Mouse (Mus musculus) heart, postnatal 4 days (tissue): ENCODE data around the gene Coa5. TPM values are rescaled to one million over a fixed set of nuclear protein-coding genes. Genes with fewer than 3 reads are reported as not detected.

ENCODE experiments used
- DNase-seq: peaks from one replicate; pipeline ENCODE4 v3.0.0; 2021
- total RNA-seq, 2 experiments: library from RNA; stranded (reverse); gene quantifications; 2 replicates each; pipeline ENCODE4 v1.2.3; 2021

The Coa5 gene
- total RNA-seq: 10 to 100 TPM; 84.1 to 85.6 TPM

DNA sequence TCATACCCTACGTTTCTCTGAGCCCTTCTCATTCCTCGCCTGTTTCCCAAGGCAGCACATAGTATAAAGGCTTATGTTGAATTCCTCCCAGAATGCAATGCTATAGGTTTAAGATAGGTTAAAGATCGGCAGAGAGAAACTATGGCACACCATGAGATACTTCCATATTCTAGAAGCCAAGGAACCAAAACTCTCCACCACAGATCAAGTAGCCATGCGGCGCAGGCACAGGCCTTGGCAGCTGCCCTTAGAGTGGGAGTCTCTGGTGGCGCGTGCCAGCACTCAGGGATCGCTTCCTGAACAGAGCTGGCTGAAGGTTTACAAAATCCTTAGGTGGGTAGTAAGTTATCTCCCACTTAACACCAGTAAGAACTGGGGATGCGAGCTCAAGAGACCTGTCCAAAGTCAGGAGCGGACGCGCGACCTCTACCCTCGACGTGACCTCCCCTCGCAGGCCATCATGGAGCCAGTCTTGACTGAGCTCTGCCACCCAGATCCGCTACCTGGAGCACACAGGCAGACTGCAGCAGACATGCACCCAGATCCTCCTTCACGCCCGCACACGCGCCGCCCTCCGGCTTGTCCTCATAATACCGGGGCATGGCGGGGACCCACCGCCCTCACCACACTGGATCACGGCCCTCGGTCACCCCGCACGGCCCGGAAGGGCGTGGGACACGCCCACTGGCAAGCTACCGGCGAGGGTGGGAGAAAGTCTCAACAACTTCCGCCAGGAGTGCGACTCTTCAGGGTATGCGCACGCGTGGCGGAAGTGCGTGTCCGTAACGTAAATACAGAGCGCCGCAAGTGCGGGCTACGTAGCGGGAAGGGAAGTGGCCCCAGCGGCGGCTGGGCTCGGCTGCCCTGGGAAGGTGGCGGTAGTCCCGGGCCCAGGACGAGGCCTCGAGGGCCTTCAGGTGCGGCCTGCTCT lies at the start of gene Coa5, which contains the start of gene Unc50:
Coa5 (minus strand) TSS at position 738 of the 931 bp plus-strand sequence.
Unc50 (plus strand) TSS at position 774 of the 931 bp plus-strand sequence.
- DNase-seq: peak; percentile 95

DNA sequence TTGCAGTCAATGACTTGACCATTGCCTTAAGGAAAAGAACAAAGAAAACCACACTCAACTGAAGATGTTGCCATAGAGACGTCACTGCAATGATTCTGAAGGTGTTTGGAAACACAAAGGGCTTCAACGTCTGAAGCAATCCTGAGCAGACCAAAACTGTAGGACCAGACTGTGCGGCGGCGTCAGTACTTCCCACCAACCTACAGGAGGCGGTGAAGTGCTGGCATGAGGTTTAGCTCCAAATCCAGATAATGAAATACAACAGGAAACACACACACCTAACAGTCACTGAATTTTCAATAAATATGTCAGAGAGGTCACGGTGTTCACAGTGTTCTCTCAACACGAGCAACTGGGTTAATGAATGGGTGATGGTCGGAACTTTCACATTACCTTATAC lies 49.2 kb upstream of the Coa5 start:
- DNase-seq: peak; percentile 53

DNA sequence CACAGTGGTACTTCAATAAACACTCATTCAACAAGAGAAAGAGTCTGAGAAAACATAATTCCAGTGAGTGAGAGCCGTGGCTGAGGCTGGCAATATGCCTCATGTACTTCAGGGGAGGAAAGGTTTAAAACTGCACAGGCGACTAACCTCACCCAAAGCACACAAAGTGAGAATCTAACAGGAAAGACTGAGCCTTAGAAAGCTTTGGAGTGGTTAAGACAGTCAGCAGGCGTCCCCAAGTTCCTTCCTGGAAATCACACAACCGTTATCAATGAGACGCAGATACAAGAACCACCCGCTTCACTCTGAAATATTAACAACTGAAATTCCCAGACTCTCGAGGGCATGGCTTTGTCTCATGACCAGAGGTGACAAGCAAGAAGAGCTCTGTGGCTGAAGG lies 48.5 kb upstream of the Coa5 start:
- DNase-seq: no peak

DNA sequence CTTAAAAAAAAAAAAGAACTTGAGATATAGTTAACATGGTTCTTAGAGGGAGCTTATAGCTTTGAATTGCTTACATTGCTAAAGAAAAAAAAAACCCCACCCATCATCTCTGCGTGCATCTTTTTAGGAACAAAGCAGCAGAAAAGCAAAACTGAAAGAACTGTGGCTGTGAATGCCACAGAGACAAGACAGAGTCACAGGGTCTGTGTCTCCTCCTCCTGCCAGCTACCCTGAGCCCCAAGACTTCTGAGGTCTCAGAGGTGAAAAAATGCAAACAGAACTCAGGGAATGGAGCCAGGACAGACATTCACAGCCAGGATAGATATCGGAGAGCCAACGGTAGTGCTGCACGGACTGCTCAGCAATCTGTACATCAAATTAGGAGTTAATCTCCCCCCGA lies 48.0 kb upstream of the Coa5 start:
- DNase-seq: no peak

DNA sequence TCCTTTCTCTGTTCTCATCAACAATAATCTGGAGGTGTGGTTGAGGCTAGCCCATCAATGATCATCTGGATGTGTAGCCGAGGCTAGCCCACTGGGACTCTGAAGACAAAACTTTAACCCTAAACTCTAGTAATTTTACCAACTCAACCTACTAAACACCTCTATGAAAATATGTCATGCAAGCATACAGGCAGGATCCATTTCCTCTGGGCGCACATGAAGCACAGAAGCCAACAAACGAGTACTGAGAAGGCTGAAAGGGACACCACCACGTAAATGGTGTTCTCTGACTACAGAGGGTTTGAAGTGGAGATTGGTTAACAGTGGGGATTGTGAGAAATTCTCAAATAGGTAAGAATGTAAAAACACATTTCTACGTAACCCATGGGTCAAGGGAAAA lies 47.3 kb upstream of the Coa5 start:
- no peak for DNase-seq

DNA sequence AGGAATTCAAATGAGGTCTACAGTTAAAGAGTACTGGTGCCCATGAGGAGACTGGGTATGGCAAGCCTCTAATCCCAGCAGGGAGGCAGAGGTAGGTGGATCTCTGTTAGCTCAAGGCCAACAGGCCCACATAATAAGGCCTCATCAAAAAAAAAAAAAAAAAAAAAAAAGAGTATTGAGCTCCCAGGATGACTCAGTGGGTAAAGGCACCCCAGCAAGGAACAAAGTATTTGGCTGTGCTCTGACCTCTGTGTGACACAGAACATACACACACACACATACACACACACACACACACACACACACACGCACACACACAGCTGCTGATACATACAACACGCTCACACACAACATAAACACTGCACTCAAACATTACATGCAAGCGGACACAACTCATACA lies 45.4 kb upstream of the Coa5 start:
- no peak for DNase-seq

DNA sequence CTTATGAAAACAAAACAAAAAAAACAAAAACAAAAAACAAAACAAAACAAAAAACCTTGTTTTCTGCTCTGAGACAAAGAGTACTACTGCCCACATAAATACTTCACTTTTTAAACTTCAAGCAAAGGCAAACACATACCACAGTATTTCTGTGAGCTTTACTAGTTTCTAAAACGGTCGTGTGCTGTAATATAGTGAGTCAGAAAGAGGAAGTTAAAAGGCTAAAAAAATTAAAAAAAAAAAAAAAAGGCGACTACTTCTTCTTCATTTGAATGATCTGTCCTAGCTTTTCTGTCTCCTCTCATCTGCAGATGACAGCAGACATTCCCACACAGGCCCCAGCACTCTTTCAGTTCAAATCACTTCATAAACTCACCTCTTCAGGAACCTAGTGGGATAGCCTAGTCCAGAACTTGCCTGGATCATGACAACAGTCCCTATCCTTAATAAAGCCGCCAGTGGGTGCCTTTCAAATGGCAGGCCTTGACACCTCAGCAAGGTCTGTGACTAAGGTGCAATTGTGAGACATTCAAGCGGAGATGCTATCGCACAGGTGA lies 44.8 kb upstream of the Coa5 start:
- no peak for DNase-seq

- DNase-seq: no peak
Measured at GRCm38 (mm10) chr1:37474046-37474445, 44.1 kb upstream of the Coa5 start.

DNA sequence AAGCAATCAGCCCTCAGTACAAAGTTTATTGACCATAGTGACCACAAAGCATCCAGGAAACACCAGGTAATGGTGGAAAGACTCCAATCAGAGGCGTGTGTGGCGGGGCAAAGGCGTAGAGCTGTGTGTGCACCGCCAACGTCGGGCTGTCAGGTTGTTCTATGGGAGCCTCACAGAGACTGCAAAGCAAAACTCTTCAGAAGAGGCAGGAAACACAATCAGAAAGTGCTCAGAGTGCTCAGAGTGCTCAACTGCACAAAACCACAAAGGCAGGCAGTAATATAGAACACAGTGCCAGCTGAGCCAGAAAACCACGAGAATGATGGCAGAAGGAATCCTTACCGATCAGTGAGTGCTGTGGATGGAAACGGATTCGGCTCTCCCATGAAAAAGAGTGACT lies 43.3 kb upstream of the Coa5 start:
- no peak for DNase-seq

- no peak for DNase-seq
Measured at GRCm38 (mm10) chr1:37471179-37472148, 41.6 kb upstream of the Coa5 start.

GRCm38 (mm10) chr1:37469007-37469406 lies 39.1 kb upstream of the Coa5 start:
- DNase-seq: no peak

- DNase-seq: no peak
Measured at GRCm38 (mm10) chr1:37467806-37468205, 37.9 kb upstream of the Coa5 start.

DNA sequence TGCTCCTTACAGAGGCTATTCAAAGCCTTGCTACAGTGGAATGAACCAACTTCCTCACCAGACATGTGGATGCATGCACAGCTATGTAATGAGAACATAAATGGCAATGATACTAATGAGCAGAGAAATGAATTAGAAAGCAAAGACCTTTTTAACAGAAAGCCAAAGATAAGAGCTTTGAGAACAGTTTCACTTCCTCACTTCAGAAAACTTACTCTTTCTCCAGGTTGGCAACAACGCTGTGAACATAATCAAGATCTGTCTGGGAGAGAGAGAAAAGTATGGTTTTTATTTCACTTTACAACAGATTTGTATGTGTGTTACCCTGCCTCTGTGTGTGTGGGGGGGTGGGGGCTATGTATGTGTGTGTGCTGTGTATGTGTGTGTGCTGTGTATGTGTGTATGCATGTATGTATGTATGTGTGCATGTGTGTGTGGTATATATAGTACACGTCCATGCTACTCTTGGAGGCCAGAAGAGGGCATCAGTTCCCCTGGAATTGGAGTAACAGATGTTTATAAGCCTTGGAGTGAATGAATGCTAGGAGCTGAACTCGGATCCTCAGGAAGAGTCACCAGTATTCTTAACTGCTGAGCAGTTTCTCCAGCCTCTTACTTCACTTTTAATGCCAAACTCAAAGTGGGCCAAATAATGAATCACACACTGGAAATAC lies 36.6 kb upstream of the Coa5 start:
- DNase-seq: no peak

- no peak for DNase-seq
Measured at GRCm38 (mm10) chr1:37464878-37465452, 35.1 kb upstream of the Coa5 start.

DNA sequence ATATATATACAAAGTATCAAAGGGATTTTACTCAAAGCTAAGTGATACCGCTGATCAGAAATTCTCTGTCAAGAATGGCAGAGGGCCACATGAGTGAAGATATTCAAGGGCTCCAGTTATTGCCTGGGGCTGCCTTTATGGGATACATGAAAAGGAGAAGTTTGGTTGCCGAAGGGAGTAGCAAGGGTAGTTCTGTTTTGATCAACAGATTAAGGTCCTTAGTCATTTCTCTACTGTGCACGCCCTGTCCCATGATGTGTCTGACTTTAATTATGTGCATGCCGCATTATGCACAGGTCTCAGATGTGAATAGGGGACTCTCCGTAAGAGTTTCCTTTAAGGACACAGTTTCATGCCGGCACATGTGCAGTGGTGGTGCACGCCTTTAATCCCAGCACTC lies 27.6 kb upstream of the Coa5 start:
- DNase-seq: no peak

DNA sequence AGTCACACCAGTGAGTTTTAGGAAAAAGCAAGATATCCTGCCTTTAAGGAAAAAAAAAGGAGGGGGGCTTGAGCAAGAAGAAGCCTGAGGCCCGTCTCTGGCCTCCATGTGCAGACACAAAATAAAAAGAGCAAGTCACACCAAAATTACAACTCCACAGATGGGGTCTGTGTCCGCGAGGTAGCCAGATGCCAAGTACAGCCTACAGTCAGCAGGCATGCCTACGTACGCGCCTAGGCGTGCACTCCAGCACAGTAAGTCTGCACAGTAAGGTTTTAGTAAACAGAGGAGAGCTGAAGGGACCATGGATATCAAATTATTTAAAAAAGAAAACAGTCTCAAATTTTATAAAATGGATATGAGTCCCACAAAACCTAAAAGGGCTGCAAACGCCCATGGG lies 21.4 kb upstream of the Coa5 start:
- no peak for DNase-seq

DNA sequence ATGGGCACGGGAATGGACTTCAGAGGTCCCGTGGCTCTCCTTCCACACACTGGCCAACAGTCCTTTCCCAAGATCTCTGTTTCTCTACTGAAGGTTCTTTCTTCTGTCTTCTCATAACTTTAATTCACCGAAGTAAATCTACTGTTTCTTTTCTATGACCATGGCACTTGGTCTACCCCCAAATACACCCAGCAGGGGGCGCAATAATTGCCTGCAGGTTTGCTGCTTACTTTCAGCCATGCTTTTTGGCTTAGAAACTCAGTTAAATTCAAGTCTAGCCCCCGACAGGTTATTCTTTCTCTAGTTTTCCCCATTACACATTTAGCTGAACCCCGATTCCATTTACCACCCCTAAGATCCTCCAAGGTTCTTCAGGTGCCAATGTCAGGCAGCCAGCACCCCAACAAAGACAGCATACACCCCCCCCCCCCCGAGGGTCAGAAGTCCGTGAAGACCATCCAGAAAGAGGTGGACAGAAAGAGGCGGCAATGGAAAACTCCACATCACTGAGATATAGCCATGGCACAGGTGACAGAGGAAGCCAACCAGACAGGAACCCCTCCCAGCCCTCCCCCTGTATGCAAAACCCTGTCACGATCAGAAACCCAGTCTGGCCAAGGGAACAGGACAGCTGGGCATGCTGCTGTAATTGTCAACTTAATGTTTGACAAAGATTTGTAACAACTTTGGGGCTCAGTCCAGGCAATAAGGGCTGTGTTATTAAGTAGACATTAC lies 18.6 kb upstream of the Coa5 start:
- peak; percentile 76 for DNase-seq

- DNase-seq: no peak
Measured at GRCm38 (mm10) chr1:37442848-37443835, 13.2 kb upstream of the Coa5 start.

- no peak for DNase-seq
Measured at GRCm38 (mm10) chr1:37436419-37436818, 6.5 kb upstream of the Coa5 start.
